Mouse (Mus musculus): ENCODE measurements around the gene Zfp507. TPM values are rescaled to one million over a fixed set of nuclear protein-coding genes. Genes with fewer than 3 reads are reported as not detected.
A peak's percentile ranks its signal among the peaks of the same experiment; 100 is the strongest.

The Zfp507 gene
- polyA plus RNA-seq, 1 experiment from 2014 or later, result 6.8 TPM

GRCm38 (mm10) chr7:35756510-35757440, 46.0 kb downstream of the Zfp507 start:
- H3K36me3 ChIP-seq (ENCODE audit: control insufficient read depth, insufficient read depth, low read length), result no peaks in the 10 kb centered on the region
- no peak overlapping the region for H3K4me2 ChIP-seq (replicated peaks; ENCODE audit: low read depth)
- H3K27me3 ChIP-seq (ENCODE audit: control insufficient read depth, insufficient read depth, low read length), result no peaks in the 10 kb centered on the region
- no peak overlapping the region for H3K4me3 ChIP-seq (ENCODE audit: low read depth, low read length)
- no peaks in the 10 kb centered on the region for H3K4me1 ChIP-seq (replicated peaks; ENCODE audit: control insufficient read depth, insufficient read depth)
- TF ChIP-seq EP300 (optimal IDR thresholded peaks at IDR 0.05) (no peak), CTCF (IDR thresholded peaks at IDR 0.05; ENCODE audit: low read depth) (peak; percentile 66)
- no peak overlapping the region for H3K9ac ChIP-seq (ENCODE audit: low read length)
- 41% methylated on average over 14 of the region's 14 CpGs for WGBS
- no peak overlapping the region for H3K27ac ChIP-seq (replicated peaks)
- DNase-seq (ENCODE audit: low spot score) (no peak), ATAC-seq (ENCODE audit: low FRiP score, low TSS enrichment) (no peak)
- no peaks in the 10 kb centered on the region for H3K9me3 ChIP-seq (ENCODE audit: control insufficient read depth, low read length)

- no peak overlapping the region for H3K27ac ChIP-seq (replicated peaks)
Observed at GRCm38 (mm10) chr7:35754886-35755168, 48.0 kb downstream of the Zfp507 start.

GRCm38 (mm10) chr7:35754033-35754885, 48.5 kb downstream of the Zfp507 start, which contains the start of gene Dpy19l3:
Gene Dpy19l3 (minus strand): TSS chr7:35754454.
- no peaks in the 10 kb centered on the region for H3K4me1 ChIP-seq (replicated peaks; ENCODE audit: control insufficient read depth, insufficient read depth)
- peak; percentile 96 for ATAC-seq (ENCODE audit: low FRiP score, low TSS enrichment)
- H3K4me3 ChIP-seq (ENCODE audit: low read depth, low read length), result peak within 1 kb of the TSS; percentile 83
- H3K9me3 ChIP-seq (ENCODE audit: control insufficient read depth, low read length), result no peaks in the 10 kb centered on the region
- peak; percentile 88 for DNase-seq (ENCODE audit: low spot score)
- peak within 1 kb of the TSS; percentile 77 for H3K9ac ChIP-seq (ENCODE audit: low read length)
- TF ChIP-seq EP300 (optimal IDR thresholded peaks at IDR 0.05), result no peak
- TF ChIP-seq CTCF (IDR thresholded peaks at IDR 0.05; ENCODE audit: low read depth), result no peak
- peak within 1 kb of the TSS; percentile 40; the same call in 1 of the 2 replicates for H3K27ac ChIP-seq (replicated peaks)
- no peaks in the 10 kb centered on the region for H3K36me3 ChIP-seq (ENCODE audit: control insufficient read depth, insufficient read depth, low read length)
- WGBS, result under 1% methylated on average over 67 of the region's 70 CpGs
- H3K27me3 ChIP-seq (ENCODE audit: control insufficient read depth, insufficient read depth, low read length), result no peaks in the 10 kb centered on the region
- peak within 1 kb of the TSS; percentile 100 for H3K4me2 ChIP-seq (replicated peaks; ENCODE audit: low read depth)

More at GRCm38 (mm10) chr7:35754886-35755168, 48.0 kb downstream of the Zfp507 start:
- H3K4me1 ChIP-seq (replicated peaks; ENCODE audit: control insufficient read depth, insufficient read depth), result no peaks in the 10 kb centered on the region
- no peaks in the 10 kb centered on the region for H3K27me3 ChIP-seq (ENCODE audit: control insufficient read depth, insufficient read depth, low read length)
- peak overlapping the region; percentile 77 for H3K9ac ChIP-seq (ENCODE audit: low read length)
- H3K9me3 ChIP-seq (ENCODE audit: control insufficient read depth, low read length), result no peaks in the 10 kb centered on the region
- ATAC-seq (ENCODE audit: low FRiP score, low TSS enrichment) (no peak), DNase-seq (ENCODE audit: low spot score) (no peak)
- H3K4me3 ChIP-seq (ENCODE audit: low read depth, low read length), result peak overlapping the region; percentile 83; the same call in 1 of the 2 replicates
- TF ChIP-seq CTCF (IDR thresholded peaks at IDR 0.05; ENCODE audit: low read depth) (no peak), EP300 (optimal IDR thresholded peaks at IDR 0.05) (no peak)
- no peaks in the 10 kb centered on the region for H3K36me3 ChIP-seq (ENCODE audit: control insufficient read depth, insufficient read depth, low read length)
- WGBS, result 74% methylated on average over 4 of the region's 4 CpGs
- peak overlapping the region; percentile 100 for H3K4me2 ChIP-seq (replicated peaks; ENCODE audit: low read depth)

- Histone ChIP-seq H3K4me3 (ENCODE audit: low read depth, low read length) (peak overlapping the region; percentile 83), H3K9me3 (ENCODE audit: control insufficient read depth, low read length) (no peaks in the 10 kb centered on the region), H3K27ac (replicated peaks) (no peak overlapping the region), H3K4me1 (replicated peaks; ENCODE audit: control insufficient read depth, insufficient read depth) (no peaks in the 10 kb centered on the region), H3K36me3 (ENCODE audit: control insufficient read depth, insufficient read depth, low read length) (no peaks in the 10 kb centered on the region), H3K27me3 (ENCODE audit: control insufficient read depth, insufficient read depth, low read length) (no peaks in the 10 kb centered on the region), H3K9ac (ENCODE audit: low read length) (peak overlapping the region; percentile 77), H3K4me2 (replicated peaks; ENCODE audit: low read depth) (peak overlapping the region; percentile 100)
- WGBS, result 5% methylated on average over 15 of the region's 15 CpGs
- TF ChIP-seq EP300 (optimal IDR thresholded peaks at IDR 0.05) (no peak), CTCF (IDR thresholded peaks at IDR 0.05; ENCODE audit: low read depth) (no peak)
- DNase-seq (ENCODE audit: low spot score) (no peak), ATAC-seq (ENCODE audit: low FRiP score, low TSS enrichment) (peak; percentile 19; the same call in 1 of the 2 replicates)
Observed at GRCm38 (mm10) chr7:35753319-35754032, 49.3 kb downstream of the Zfp507 start.

- Histone ChIP-seq H3K4me3 (ENCODE audit: low read depth, low read length) (no peak overlapping the region), H3K9ac (ENCODE audit: low read length) (no peak overlapping the region), H3K9me3 (ENCODE audit: control insufficient read depth, low read length) (no peaks in the 10 kb centered on the region), H3K4me2 (replicated peaks; ENCODE audit: low read depth) (no peak overlapping the region), H3K4me1 (replicated peaks; ENCODE audit: control insufficient read depth, insufficient read depth) (no peaks in the 10 kb centered on the region), H3K27me3 (ENCODE audit: control insufficient read depth, insufficient read depth, low read length) (no peaks in the 10 kb centered on the region), H3K36me3 (ENCODE audit: control insufficient read depth, insufficient read depth, low read length) (0 out of 2 replicates have a peak, but pooled peaks cover 3% of the 10 kb centered on the region), H3K27ac (replicated peaks) (no peak overlapping the region)
- ATAC-seq (ENCODE audit: low FRiP score, low TSS enrichment), result no peak
- WGBS, result 94% methylated on average over 9 of the region's 9 CpGs
- DNase-seq (ENCODE audit: low spot score), result no peak
- TF ChIP-seq CTCF (IDR thresholded peaks at IDR 0.05; ENCODE audit: low read depth), result no peak
- no peak for TF ChIP-seq EP300 (optimal IDR thresholded peaks at IDR 0.05)
Observed at GRCm38 (mm10) chr7:35750873-35751272, 51.9 kb downstream of the Zfp507 start.
